ENCODE assay signal across 9 mouse cellular contexts in genomic region chr6:142993705-142994698, GRCm38 (mm10). TPM values are rescaled to one million over a fixed set of nuclear protein-coding genes. Genes with fewer than 3 reads are reported as not detected.
DNase-seq lines count a peak whose midpoint lies in the region; ATAC-seq and TF ChIP-seq lines count a peak whose summit lies in the region.
"Had no signal": no experiment of that assay in that cellular context is flagged by ENCODE, and none has a peak within 500 bp of the region (broad histone marks: within the 10 kb centered on the region; RNA-seq: fewer than 3 reads in every experiment).

No protein-coding gene starts in this region.

- ATAC-seq in hindbrain, postnatal 0 days: no peak; the same call in 1 of the 2 replicates
- no peak; the same call in 1 of the 2 replicates for ATAC-seq in stomach, embryonic 14.5 days (ENCODE audit: insufficient number of reproducible peaks, insufficient read depth, low FRiP score, low read depth)
- no peak for ATAC-seq in cerebellum, adult (ENCODE audit: insufficient number of reproducible peaks, low FRiP score, low TSS enrichment)

- 0 out of 2 replicates have a peak, but pooled peaks have one; percentile 5 for TF ChIP-seq CTCF in hindbrain, postnatal 0 days (IDR thresholded peaks at IDR 0.05; ENCODE audit: low read depth)

- no peaks in the 10 kb centered on the region for H3K27me3 ChIP-seq in hindbrain, postnatal 0 days (ENCODE audit: insufficient read depth, low read length)
- no peaks in the 10 kb centered on the region for H3K27me3 ChIP-seq in stomach, embryonic 14.5 days (ENCODE audit: control insufficient read depth, insufficient read depth, low read length)

- no peaks in the 10 kb centered on the region for H3K36me3 ChIP-seq in hindbrain, postnatal 0 days (ENCODE audit: insufficient read depth, low read length)
- no peaks in the 10 kb centered on the region for H3K36me3 ChIP-seq in stomach, embryonic 14.5 days (ENCODE audit: control insufficient read depth, insufficient read depth, low read length)

- no peaks in the 10 kb centered on the region for H3K9me3 ChIP-seq in hindbrain, postnatal 0 days (ENCODE audit: low read length)
- no peaks in the 10 kb centered on the region for H3K9me3 ChIP-seq in stomach, embryonic 14.5 days (ENCODE audit: control insufficient read depth, low read depth, low read length)

- DNase-seq in kidney, postnatal 36 days: peak; percentile 10 to 37
- DNase-seq in kidney, adult 9 months: no peak
- DNase-seq in embryo, embryonic 10.5 days (ENCODE audit: low spot score): peak; percentile 32
- DNase-seq in hindbrain, postnatal 0 days (ENCODE audit: low spot score): no peak
- no peak for DNase-seq in left cerebral cortex, adult 9 months (ENCODE audit: low spot score in 2 of 2)
- DNase-seq: adrenal gland, postnatal 25 days; right cerebral cortex, postnatal 4 days had no signal

- WGBS in hindbrain, postnatal 0 days: 26% methylated on average over 14 of the region's 14 CpGs
- WGBS in stomach, embryonic 14.5 days: 19% methylated on average over 14 of the region's 14 CpGs

- H3K4me2 ChIP-seq in hindbrain, postnatal 0 days (ENCODE audit: low read depth, low read length): no peak overlapping the region
- H3K4me2 ChIP-seq in stomach, embryonic 14.5 days (replicated peaks; ENCODE audit: low read depth, low read length): no peak overlapping the region

- H3K27ac ChIP-seq in hindbrain, postnatal 0 days: no peak overlapping the region
- H3K27ac ChIP-seq in stomach, embryonic 14.5 days (ENCODE audit: low read length): peak overlapping the region; percentile 74; the same call in 1 of the 2 replicates

- H3K4me1 ChIP-seq in hindbrain, postnatal 0 days (ENCODE audit: insufficient read depth, low read length): no peaks in the 10 kb centered on the region
- peaks cover 7% of the 10 kb centered on the region; the same call in 1 of the 2 replicates for H3K4me1 ChIP-seq in stomach, embryonic 14.5 days (ENCODE audit: control insufficient read depth, insufficient read depth, low read length)

- no peak overlapping the region for H3K4me3 ChIP-seq in hindbrain, postnatal 0 days (ENCODE audit: low read length)
- no peak overlapping the region for H3K4me3 ChIP-seq in stomach, embryonic 14.5 days (ENCODE audit: low read depth, low read length)

- H3K9ac ChIP-seq in hindbrain, postnatal 0 days (replicated peaks; ENCODE audit: low read length): no peak overlapping the region
- no peak overlapping the region for H3K9ac ChIP-seq in stomach, embryonic 14.5 days (replicated peaks; ENCODE audit: low read depth, low read length)

RNA-seq across cellular contexts. Expression of gene St8sia1, which starts 29.8 kb away (rescaled TPM):
- total RNA-seq in hindbrain, postnatal 0 days (2014; rRNA removed): 14.8 and 18.0 TPM in 2 replicates
- 3.2 and 3.7 TPM in 2 replicates for polyA plus RNA-seq in hindbrain, postnatal 0 days (2015; fragmentation: Nextera tagmentation; extraction: Ambion mirVana)
- 0.90 and 1.1 TPM in 2 replicates for polyA plus RNA-seq in stomach, embryonic 14.5 days (2014; fragmentation: Nextera tagmentation; extraction: Ambion mirVana)

Comparison
In these comparisons a context has a peak if more than half of its experiments do, and no peak if none do; other contexts are left out.
1. DNase-seq: peak in kidney, postnatal 36 days (2 of 2) and embryo, embryonic 10.5 days (single experiment); none in kidney, adult 9 months (single experiment), hindbrain, postnatal 0 days (single experiment) and left cerebral cortex, adult 9 months (0 of 2).